ENCODE assay signal across 1 mouse cellular context in the genomic region with DNA sequence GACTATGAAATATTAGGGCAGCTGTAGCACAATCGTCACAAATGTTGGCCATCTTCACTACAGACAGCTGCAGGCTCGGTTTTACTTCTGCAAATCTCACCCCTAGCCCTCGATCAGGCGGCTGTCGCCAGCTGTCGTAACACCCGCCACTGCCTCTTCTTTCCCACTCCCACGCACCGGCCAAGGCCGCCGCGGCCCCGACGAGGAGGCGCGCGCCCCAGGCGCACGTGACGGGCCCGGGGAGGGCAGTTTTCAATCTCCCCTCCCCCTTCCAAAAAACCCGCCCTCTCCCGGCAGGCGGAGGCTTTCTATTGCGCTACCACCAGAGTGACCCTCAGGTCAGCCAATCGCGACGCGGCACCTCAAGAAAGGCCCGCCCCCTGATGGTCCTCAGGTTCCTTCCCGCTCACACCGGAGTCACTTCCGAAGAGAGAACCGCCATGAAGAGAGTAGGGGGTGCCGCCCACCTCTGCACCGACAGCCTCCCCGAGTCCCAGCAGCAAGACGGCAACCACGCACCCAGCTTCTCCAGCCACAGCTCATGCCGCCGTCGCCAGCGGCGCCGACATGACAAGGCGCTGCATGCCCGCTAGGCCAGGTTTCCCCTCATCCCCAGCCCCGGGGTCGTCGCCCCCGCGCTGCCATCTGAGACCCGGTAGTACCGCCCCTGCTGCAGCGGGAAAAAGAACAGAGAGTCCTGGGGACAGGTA.
TF ChIP-seq lines count a peak whose summit lies in the region.

A gene (plus strand): TSS at position 408 of the 710 bp plus-strand sequence.

TF ChIP-seq in CH12.LX, 34 proteins besides CTCF, POLR2A, EP300 and RAD21 (continued from another document):
- TF ChIP-seq NRF1 (IDR thresholded peaks at IDR 0.05; ENCODE audit: low read depth, low read length): peak; percentile 42
- no peak; the same call in 1 of the 2 replicates for TF ChIP-seq MAZ (IDR thresholded peaks at IDR 0.05; ENCODE audit: low read depth, low read length)
- TF ChIP-seq RCOR1 (conservative IDR thresholded peaks at IDR 0.05; ENCODE audit: low read depth, low read length): no peak
- peak; percentile 82 for TF ChIP-seq USF2 (conservative IDR thresholded peaks at IDR 0.05; ENCODE audit: low read depth, low read length)
- TF ChIP-seq E2F4 (IDR thresholded peaks at IDR 0.05; ENCODE audit: insufficient replicate concordance, low read depth, low read length): no peak
- no peak for TF ChIP-seq CHD1 (IDR thresholded peaks at IDR 0.05; ENCODE audit: low read depth, low read length)
- TF ChIP-seq UBTF (IDR thresholded peaks at IDR 0.05; ENCODE audit: low read depth, low read length): no peak
- TF ChIP-seq ZNF384 (IDR thresholded peaks at IDR 0.05; ENCODE audit: low read depth, low read length): no peak
- peak; percentile 50; the same call in 1 of the 2 replicates for TF ChIP-seq POLR2AphosphoS2 (IDR thresholded peaks at IDR 0.05; ENCODE audit: low read depth, low read length)
- peak; percentile 94 for TF ChIP-seq CHD2 (IDR thresholded peaks at IDR 0.05; ENCODE audit: low read length)
- no peak for TF ChIP-seq PAX5 (IDR thresholded peaks at IDR 0.05; ENCODE audit: low read length)
- TF ChIP-seq ELF1 (IDR thresholded peaks at IDR 0.05; ENCODE audit: low read depth, low read length): peak; percentile 45
- TF ChIP-seq SMC3 (IDR thresholded peaks at IDR 0.05; ENCODE audit: low read depth, low read length): no peak
- TF ChIP-seq IRF4 (IDR thresholded peaks at IDR 0.05; ENCODE audit: low read depth, low read length): peak; percentile 70; the same call in 1 of the 2 replicates
- peak; percentile 71 for TF ChIP-seq SIN3A (IDR thresholded peaks at IDR 0.05; ENCODE audit: low read length)
- TF ChIP-seq TCF12 (IDR thresholded peaks at IDR 0.05; ENCODE audit: low read depth, low read length): peak; percentile 83
- TF ChIP-seq ZKSCAN1 (IDR thresholded peaks at IDR 0.05; ENCODE audit: borderline replicate concordance, low read depth, low read length): no peak
- no peak for TF ChIP-seq ZC3H11A (IDR thresholded peaks at IDR 0.05; ENCODE audit: low read depth, low read length)
- TF ChIP-seq HCFC1 (IDR thresholded peaks at IDR 0.05; ENCODE audit: low read depth, low read length): peak; percentile 70
- TF ChIP-seq NELFE (IDR thresholded peaks at IDR 0.05; ENCODE audit: low read depth, low read length): peak; percentile 57
- peak; percentile 93 for TF ChIP-seq USF1 (IDR thresholded peaks at IDR 0.05; ENCODE audit: low read depth, low read length)
